Mouse (Mus musculus) cerebellum, adult 11-12 months (tissue): ENCODE measurements around the gene Nol4l.

Experiments
- DNase-seq: peaks from one replicate; pipeline ENCODE4 v3.0.0; 2022

Nol4l gene

GRCm38 (mm10) chr2:153441228-153441627 lies 88.5 kb downstream of the Nol4l start:
- no peak for DNase-seq

- DNase-seq, result no peak
These were observed 89.0 kb downstream of the Nol4l start for GRCm38 (mm10) chr2:153440755-153441154.

DNA sequence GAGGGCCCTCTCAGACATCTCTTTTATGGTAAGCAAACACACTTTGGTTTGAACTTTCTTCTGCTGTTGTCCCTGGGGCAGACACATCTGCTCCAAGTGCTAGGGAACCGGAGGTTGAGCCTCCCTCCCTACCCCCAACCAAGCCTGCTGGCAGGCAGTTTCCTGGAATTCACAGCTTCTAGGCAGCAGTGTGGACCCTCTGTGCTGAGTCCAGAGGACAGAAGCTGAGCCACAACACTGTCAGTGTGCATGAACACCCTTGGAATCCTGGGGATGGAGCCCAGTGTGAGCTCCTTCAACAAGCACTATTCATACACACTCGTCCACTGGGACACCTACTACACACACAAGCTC lies 92.5 kb downstream of the Nol4l start:
- DNase-seq, result no peak

GRCm38 (mm10) chr2:153436641-153437305 lies 93.0 kb downstream of the Nol4l start:
- no peak for DNase-seq

GRCm38 (mm10) chr2:153434880-153435831 lies 94.6 kb downstream of the Nol4l start:
- peak; percentile 82 for DNase-seq

DNA sequence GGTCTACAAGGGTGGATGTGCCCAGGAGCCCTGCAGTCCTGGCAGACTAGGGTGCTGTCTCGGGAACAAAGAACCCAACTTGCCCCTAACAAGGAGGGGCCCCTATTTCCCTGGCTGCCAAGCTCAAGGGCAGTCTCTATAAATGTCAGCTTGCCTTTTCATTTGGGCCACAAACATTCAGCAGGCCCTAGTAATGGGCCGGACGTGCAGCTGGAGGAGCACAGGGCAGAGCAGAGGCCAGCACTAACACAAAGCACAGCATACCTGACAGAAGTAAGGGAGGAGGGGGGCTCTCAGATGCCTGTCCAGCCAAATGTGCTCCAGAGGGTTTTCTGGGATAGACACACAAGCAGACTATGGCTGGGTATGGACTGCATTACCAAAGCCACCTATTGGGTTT lies 95.9 kb downstream of the Nol4l start:
- DNase-seq, result no peak

- DNase-seq, result no peak
These were observed 97.3 kb downstream of the Nol4l start for GRCm38 (mm10) chr2:153432492-153432891.

GRCm38 (mm10) chr2:153430571-153430970 lies 99.2 kb downstream of the Nol4l start:
- no peak for DNase-seq

DNA sequence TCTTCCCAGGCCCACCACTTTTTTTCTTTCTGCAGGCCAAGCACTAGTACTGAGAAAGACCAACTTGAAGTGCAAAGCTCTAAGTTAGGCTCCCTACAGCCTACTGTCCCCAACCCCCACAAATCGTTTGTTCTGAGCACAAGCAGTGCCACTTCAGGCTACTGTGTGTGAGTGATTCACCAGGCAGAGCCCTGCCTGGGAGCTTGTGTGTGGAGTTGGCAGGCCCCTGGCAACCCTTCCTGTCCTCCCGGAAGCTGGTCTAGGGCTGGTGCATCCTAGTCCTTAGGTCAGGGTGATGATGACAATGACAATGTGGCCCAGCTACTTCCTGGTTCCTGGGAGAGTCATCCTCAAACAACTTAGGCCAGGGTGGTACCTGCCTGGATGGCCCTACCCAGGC lies 101.3 kb downstream of the Nol4l start:
- no peak for DNase-seq

GRCm38 (mm10) chr2:153426931-153427330 lies 102.8 kb downstream of the Nol4l start:
- DNase-seq, result no peak

GRCm38 (mm10) chr2:153425998-153426670 lies 103.6 kb downstream of the Nol4l start:
- DNase-seq, result peak; percentile 38

- no peak for DNase-seq
These were observed 104.5 kb downstream of the Nol4l start for GRCm38 (mm10) chr2:153425124-153425844.

- DNase-seq, result no peak
These were observed 105.2 kb downstream of the Nol4l start for GRCm38 (mm10) chr2:153424557-153424956.

DNA sequence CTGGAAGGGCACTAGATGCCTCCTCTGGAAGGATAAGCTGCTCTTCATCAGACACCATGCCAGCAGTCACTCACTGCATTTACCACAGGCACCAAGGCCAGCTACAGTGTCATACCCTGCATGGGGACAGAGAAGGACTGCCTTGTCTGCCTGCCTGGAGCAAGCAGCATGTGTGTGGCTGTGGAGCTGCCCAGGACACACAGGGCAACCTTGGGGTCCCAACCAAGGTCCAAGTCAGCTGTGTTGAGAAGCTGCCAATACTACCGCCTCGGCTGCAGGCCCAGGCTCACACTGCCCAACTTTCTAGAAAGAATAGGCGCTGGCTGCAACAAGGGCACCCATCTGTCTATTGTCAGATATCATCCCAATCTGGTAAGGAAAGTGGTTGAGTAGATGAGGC lies 106.7 kb downstream of the Nol4l start:
- no peak for DNase-seq

DNA sequence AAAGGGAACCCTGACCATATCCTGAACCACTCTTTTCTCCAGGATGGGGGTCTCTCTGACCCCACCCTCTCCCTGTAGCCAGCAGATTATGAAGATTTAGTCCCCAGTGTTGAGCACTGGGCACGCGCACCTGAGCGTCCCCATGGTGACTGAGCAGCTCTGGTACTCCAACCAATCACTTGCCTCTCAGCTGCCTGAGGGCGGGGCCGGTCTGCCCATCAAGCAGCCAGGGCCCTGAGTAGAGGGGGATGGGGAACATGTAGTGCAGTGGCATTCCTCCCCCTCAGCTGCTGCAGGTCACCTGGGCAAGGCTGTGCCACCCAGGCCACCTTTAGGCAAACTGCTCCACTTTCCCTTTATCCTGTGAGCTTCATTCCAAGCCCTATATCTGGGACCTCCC lies 107.7 kb downstream of the Nol4l start:
- no peak for DNase-seq

DNA sequence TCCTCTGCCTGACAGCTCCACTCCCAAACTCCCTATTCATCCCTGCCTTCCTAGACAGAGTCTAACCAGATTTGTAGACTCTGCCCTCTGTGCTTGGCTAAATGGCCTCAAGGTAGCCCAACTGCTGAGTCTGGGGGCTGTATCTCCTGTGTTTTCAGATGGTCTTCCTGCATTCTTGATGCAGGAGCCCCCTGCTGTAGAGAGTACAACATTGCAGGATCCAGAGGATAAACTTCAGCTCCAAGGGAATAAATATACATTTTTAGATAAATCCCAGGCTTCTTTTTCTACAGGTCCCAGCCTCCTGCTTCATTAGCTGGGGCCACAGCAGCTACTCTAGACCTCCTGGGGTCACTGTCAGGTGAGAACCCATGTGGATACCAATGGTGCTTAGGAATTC lies 108.5 kb downstream of the Nol4l start:
- no peak for DNase-seq

DNA sequence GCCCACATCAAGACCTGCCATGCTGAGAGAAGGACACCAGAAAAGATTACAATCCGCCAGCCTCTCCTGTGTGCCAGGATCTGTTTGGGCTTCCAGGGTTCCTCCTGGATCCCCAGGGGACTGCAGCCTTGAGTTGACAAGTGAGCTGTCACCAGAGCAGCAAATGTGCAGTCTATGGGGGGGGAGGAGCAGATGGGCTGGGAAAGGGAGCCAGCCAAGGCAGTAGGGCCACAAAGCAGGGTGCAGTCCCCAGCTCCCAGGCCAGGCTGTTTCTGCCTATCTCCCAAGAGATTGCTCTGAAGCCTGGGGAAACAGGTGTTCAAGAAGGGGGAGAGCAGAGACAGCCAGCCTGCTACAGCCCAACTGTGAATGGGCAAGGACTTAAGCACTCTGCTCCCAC lies 111.4 kb downstream of the Nol4l start:
- no peak for DNase-seq

DNA sequence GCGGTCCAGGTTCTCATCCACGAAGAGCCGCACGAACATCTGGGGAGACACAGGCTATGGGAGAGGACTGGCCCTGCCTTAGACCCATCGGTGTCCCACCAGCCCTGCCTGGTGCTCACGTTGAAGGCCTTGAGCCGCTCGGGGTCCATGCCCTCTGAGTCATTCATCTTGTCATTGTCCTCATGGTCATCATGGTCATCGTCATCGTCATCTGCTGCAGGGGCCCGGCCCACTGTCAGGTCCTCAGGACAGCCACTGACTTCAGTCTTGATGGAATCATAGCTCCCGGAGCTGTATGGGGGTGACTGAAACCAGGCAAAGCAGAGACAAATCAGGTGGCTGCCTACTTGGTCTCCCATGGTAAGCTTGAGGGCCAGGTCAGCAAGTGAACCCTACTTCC lies 111.9 kb downstream of the Nol4l start:
- no peak for DNase-seq

GRCm38 (mm10) chr2:153414607-153415006 lies 115.2 kb downstream of the Nol4l start:
- no peak for DNase-seq

- no peak for DNase-seq
These were observed 117.2 kb downstream of the Nol4l start for GRCm38 (mm10) chr2:153412563-153412962.

- no peak for DNase-seq
These were observed 118.2 kb downstream of the Nol4l start for GRCm38 (mm10) chr2:153411557-153411956.

DNA sequence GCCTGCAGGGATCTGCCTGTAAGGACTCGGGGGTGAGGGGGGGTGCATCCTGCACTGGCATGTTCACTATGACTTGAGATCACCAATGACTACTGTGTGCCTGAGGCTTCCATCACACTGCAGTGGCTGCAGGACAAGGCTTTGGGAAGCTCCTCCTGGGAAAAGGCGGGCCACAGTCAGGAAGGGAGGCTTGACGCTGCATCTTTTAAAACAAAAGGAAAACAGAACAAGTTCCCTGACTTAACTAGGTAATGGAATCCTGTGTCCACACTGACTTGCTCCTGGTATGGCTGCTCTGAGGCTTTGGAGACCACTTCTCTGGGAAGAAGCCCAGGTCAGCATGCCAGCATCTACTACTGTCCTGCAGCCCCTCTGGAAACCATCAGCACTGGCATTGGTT lies 120.8 kb downstream of the Nol4l start:
- no peak for DNase-seq

GRCm38 (mm10) chr2:153406882-153407281 lies 122.9 kb downstream of the Nol4l start:
- DNase-seq, result no peak
